Mouse (Mus musculus) midbrain, embryonic 15.5 days (tissue): ENCODE data around the gene Gm20388. TPM values are rescaled to one million over a fixed set of nuclear protein-coding genes. Genes with fewer than 3 reads are reported as not detected.

Experiments
- ATAC-seq: fragments of 200-750 bp; cut with Nextera tagmentation; replicated peaks from 2 replicates; pipeline ENCODE4 v1.8.0; 2017; ENCODE audit warnings: moderate TSS enrichment
- H3K27ac ChIP-seq: fragments of 300-500 bp; sonication (generic); 2 replicates; pipeline ENCODE4 v1.5.1; 2015; ENCODE audit warnings: mild to moderate bottlenecking, inconsistent platforms
- H3K27me3 ChIP-seq: fragments of 300-500 bp; sonication (generic); replicated peaks from 2 replicates; pipeline ENCODE4 v1.6.1; 2015; ENCODE audit warnings: inconsistent platforms
- H3K36me3 ChIP-seq: fragments of 300-500 bp; sonication (generic); replicated peaks from 2 replicates; pipeline ENCODE4 v1.6.1; 2015; ENCODE audit warnings: inconsistent platforms
- H3K4me1 ChIP-seq: fragments of 300-500 bp; sonication (generic); 2 replicates; pipeline ENCODE4 v1.6.1; 2015; ENCODE audit warnings: inconsistent platforms
- H3K4me2 ChIP-seq: fragments of 300-500 bp; sonication (generic); 2 replicates; pipeline ENCODE4 v1.6.1; 2015; ENCODE audit warnings: inconsistent platforms, mild to moderate bottlenecking, moderate library complexity
- H3K4me3 ChIP-seq: fragments of 300-500 bp; sonication (generic); 2 replicates; pipeline ENCODE4 v1.5.1; 2015; ENCODE audit warnings: mild to moderate bottlenecking, inconsistent platforms
- H3K9ac ChIP-seq: fragments of 300-500 bp; sonication (generic); 2 replicates; pipeline ENCODE4 v1.6.1; 2015; ENCODE audit warnings: mild to moderate bottlenecking, inconsistent platforms
- H3K9me3 ChIP-seq: fragments of 300-500 bp; sonication (generic); 2 replicates; pipeline ENCODE4 v1.6.1; 2016; ENCODE audit warnings: inconsistent platforms
- WGBS: fragments of 180-500 bp; shearing (Covaris S2); methylation state at CpG from one replicate; pipeline ENCODE4 v1.1.7; 2015; ENCODE audit warnings: mixed read lengths; 5-methylcytosine and 5-hydroxymethylcytosine counted together
- polyA plus RNA-seq: library from polyadenylated mRNA; unstranded; fragments of >200 nt; fragmentation: Nextera tagmentation; extraction: Ambion mirVana; gene quantifications from 2 replicates; pipeline ENCODE4 v1.2.1, GENCODE M21; 2015

Gene Gm20388
- polyA plus RNA-seq, 1 experiment from 2014 or later, result 5.6 TPM

DNA sequence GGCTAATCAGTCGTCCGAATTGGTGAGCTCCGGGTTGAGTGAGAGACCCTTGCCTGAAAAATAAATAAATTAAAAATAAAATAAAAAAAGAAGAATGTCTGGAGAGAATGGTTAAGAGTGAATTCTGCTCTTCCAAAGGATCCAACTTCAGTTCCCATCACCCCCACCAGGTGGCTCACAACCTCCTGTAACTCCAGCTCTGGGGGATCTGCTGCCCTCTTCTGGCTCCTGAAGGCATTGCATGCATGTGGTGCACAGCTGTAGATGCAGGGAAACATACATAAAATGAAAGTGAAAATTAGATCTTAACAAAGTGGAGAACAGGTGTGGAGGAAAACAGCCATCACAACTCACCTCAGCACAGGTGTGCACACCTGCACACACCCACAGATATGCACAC is 1840.8 kb downstream of the Gm20388 start:
- no peaks in the 10 kb centered on the region for H3K27me3 ChIP-seq
- no peak for ATAC-seq
- no peak overlapping the region for H3K9ac ChIP-seq
- 0 out of 2 replicates have a peak, but pooled peaks cover 6% of the 10 kb centered on the region for H3K36me3 ChIP-seq
- WGBS, result 25% methylated on average over 3 of the region's 3 CpGs
- no peaks in the 10 kb centered on the region for H3K9me3 ChIP-seq
- no peak overlapping the region for H3K27ac ChIP-seq
- no peak overlapping the region for H3K4me3 ChIP-seq
- H3K4me1 ChIP-seq, result no peaks in the 10 kb centered on the region
- no peak overlapping the region for H3K4me2 ChIP-seq

DNA sequence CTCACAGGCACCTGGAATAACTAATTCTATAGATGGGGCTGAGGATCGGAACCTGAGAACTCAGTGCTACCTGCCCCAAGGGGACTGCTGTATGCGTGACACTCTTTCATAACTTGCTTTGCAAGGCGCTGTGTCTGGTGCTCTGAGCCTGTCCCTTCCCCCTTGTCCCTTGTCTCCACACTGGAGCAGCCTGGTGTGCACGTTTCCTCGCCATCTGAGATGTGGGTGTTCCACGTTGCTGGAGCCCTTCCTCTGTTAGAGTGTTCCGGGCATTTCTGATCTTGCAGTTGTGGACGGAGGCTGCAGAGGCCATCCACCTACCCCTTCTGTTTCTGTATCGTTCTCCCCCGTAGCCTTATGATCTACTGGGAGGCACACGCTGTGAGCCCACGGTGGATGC is 1847.8 kb downstream of the Gm20388 start:
- 0 out of 2 replicates have a peak, but pooled peaks cover 2% of the 10 kb centered on the region for H3K4me1 ChIP-seq
- ATAC-seq, result no peak
- no peak overlapping the region for H3K4me3 ChIP-seq
- H3K27me3 ChIP-seq, result no peaks in the 10 kb centered on the region
- 0 out of 2 replicates have a peak, but pooled peaks cover 2% of the 10 kb centered on the region for H3K36me3 ChIP-seq
- H3K27ac ChIP-seq, result no peak overlapping the region
- H3K9ac ChIP-seq, result no peak overlapping the region
- 84% methylated on average over 12 of the region's 12 CpGs for whole genome bisulfite sequencing
- H3K9me3 ChIP-seq, result no peaks in the 10 kb centered on the region
- no peak overlapping the region for H3K4me2 ChIP-seq

DNA sequence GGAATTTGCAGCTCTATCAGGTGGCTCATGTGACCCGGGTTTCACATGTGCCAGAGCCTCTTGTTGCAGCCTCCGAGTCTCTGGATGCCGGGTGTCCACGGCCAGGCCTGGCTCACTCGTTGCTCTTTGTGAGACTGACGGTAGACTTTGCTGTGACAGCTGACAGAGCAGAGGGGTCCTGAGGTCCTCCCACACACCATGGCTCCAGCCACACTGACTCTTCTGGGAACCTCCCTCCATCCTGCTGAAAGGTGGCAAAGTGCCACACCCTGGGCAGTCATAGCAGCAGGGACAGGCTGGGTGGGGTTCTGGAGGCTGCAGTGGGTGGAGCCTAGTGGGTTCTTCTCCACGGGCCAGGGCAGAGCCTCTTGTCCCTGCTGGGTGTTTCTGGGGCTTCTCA is 1849.8 kb downstream of the Gm20388 start:
- H3K4me1 ChIP-seq, result 0 out of 2 replicates have a peak, but pooled peaks cover 5% of the 10 kb centered on the region
- H3K9ac ChIP-seq, result no peak overlapping the region
- no peaks in the 10 kb centered on the region for H3K27me3 ChIP-seq
- WGBS, result 78% methylated on average over 7 of the region's 7 CpGs
- no peak for ATAC-seq
- H3K4me3 ChIP-seq, result no peak overlapping the region
- H3K36me3 ChIP-seq, result no peaks in the 10 kb centered on the region
- no peak overlapping the region for H3K27ac ChIP-seq
- no peak overlapping the region for H3K4me2 ChIP-seq
- H3K9me3 ChIP-seq, result no peaks in the 10 kb centered on the region

DNA sequence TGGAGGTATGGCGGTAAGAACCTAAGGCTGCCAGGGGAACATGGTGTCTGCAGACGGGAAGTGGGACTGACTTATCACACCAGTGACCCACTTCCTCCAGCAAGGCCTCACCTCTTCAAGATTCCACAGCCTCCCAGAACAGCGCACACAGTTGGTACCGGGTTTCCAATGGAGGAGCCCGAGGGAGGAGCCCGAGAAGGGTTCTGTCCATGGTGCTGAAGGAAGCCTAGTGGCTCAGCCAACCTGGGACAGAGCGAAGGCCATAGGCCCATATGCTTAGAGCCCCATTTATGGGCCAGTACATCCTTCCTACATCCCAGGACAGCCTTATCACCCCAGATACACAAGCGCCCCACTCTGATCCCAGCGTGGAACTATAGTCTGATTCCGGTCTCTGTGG is 1850.8 kb downstream of the Gm20388 start:
- H3K27me3 ChIP-seq, result no peaks in the 10 kb centered on the region
- H3K4me1 ChIP-seq, result 0 out of 2 replicates have a peak, but pooled peaks cover 5% of the 10 kb centered on the region
- H3K36me3 ChIP-seq, result no peaks in the 10 kb centered on the region
- H3K4me3 ChIP-seq, result no peak overlapping the region
- WGBS, result 35% methylated on average over 10 of the region's 10 CpGs
- H3K4me2 ChIP-seq, result no peak overlapping the region
- no peaks in the 10 kb centered on the region for H3K9me3 ChIP-seq
- no peak for ATAC-seq
- no peak overlapping the region for H3K9ac ChIP-seq
- H3K27ac ChIP-seq, result no peak overlapping the region

DNA sequence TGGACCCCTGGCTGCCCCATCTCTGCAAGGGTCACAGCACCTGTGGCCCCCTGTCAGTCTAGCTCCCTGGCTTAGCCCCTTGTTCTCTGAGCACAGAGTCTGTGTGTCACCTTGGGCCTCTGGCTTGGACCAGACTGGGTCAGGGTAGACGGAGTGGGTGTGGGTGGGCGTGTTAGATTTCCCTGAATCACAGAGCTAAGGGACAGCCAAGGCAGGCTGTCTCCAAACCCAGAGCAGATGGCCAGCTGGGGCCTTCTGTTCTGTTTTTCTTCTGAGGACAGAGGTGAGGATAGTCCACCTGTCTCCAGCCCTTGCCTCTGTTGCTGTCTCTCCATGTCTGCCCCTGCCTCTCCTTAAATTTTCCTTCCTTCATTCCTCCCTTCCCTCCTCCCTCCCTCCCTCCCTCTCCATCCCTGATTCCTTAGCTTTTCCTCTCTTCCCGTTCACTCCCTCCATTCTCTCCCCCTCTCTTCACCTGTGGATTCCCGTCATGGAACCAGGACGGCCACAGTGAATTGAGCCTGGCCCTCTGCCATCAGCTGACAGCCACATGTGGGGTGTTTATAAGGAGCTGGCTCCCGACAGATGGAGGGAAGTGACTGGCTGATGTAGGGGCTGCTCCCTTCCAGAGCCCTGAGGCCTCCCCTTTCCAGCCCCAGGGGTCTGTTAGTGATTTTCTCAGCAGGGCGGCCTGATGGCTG is 1852.5 kb downstream of the Gm20388 start:
- H3K27ac ChIP-seq, result no peak overlapping the region
- H3K9me3 ChIP-seq, result no peaks in the 10 kb centered on the region
- no peak overlapping the region for H3K4me2 ChIP-seq
- no peak overlapping the region for H3K9ac ChIP-seq
- 0 out of 2 replicates have a peak, but pooled peaks cover 5% of the 10 kb centered on the region for H3K4me1 ChIP-seq
- H3K27me3 ChIP-seq, result no peaks in the 10 kb centered on the region
- no peaks in the 10 kb centered on the region for H3K36me3 ChIP-seq
- no peak for ATAC-seq
- no peak overlapping the region for H3K4me3 ChIP-seq
- 45% methylated on average over 7 of the region's 7 CpGs for WGBS

GRCm38 (mm10) chr8:121763700-121764013 is 1853.0 kb downstream of the Gm20388 start:
- Histone ChIP-seq H3K27ac (no peak overlapping the region), H3K9ac (no peak overlapping the region), H3K36me3 (no peaks in the 10 kb centered on the region), H3K27me3 (no peaks in the 10 kb centered on the region), H3K9me3 (no peaks in the 10 kb centered on the region), H3K4me2 (no peak overlapping the region), H3K4me1 (0 out of 2 replicates have a peak, but pooled peaks cover 5% of the 10 kb centered on the region), H3K4me3 (no peak overlapping the region)
- ATAC-seq, result no peak
- 57% methylated on average over 9 of the region's 9 CpGs for WGBS

DNA sequence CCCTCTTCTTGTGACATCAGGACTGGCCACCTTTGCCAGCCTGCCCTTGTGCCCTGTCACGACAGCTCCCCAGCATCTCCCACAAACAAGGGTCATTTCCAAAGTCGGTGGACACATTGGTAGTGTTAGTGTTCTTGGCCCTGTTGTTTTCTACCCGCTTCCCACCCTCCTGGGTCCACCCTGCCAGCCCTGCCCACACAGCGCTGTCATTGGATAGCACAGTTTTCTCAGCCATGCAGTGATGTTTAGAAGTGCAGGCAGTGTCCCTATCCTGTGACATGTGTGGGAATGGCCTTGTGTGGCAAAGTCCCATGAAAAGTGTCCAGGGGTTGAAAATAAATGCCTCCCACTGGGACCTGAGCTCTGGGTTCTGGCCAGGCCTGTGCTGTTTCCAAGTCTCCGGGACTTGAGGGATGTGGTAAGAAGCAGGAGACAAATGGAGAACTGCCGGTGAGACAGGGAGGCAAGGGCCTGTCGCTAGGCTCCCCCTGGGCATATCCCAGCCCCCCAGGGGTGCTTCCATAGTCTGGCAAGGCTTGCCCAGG is 1855.0 kb downstream of the Gm20388 start:
- Histone ChIP-seq H3K9ac (no peak overlapping the region), H3K4me2 (no peak overlapping the region)
- WGBS, result 84% methylated on average over 7 of the region's 7 CpGs

GRCm38 (mm10) chr8:121769095-121769494 is 1858.5 kb downstream of the Gm20388 start:
- H3K9ac ChIP-seq, result no peak overlapping the region
- no peaks in the 10 kb centered on the region for H3K36me3 ChIP-seq
- WGBS, result 54% methylated on average over 3 of the region's 3 CpGs
- H3K4me2 ChIP-seq, result no peak overlapping the region
- H3K4me1 ChIP-seq, result peaks cover 28% of the 10 kb centered on the region
- H3K27ac ChIP-seq, result no peak overlapping the region
- no peaks in the 10 kb centered on the region for H3K9me3 ChIP-seq
- ATAC-seq, result no peak
- H3K4me3 ChIP-seq, result no peak overlapping the region
- H3K27me3 ChIP-seq, result no peaks in the 10 kb centered on the region

More for the DNA sequence above, 1855.0 kb downstream of the Gm20388 start:
- ATAC-seq, result no peak
- Histone ChIP-seq H3K27ac (no peak overlapping the region), H3K27me3 (no peaks in the 10 kb centered on the region), H3K9me3 (no peaks in the 10 kb centered on the region), H3K4me3 (no peak overlapping the region), H3K36me3 (no peaks in the 10 kb centered on the region), H3K4me1 (peaks cover 16% of the 10 kb centered on the region)

GRCm38 (mm10) chr8:121769621-121770020 is 1859.0 kb downstream of the Gm20388 start:
- no peak for ATAC-seq
- Histone ChIP-seq H3K27ac (no peak overlapping the region), H3K9me3 (no peaks in the 10 kb centered on the region), H3K4me2 (no peak overlapping the region), H3K9ac (no peak overlapping the region), H3K4me1 (peaks cover 28% of the 10 kb centered on the region), H3K4me3 (no peak overlapping the region), H3K27me3 (no peaks in the 10 kb centered on the region), H3K36me3 (no peaks in the 10 kb centered on the region)
- 88% methylated on average over 2 of the region's 2 CpGs for WGBS

DNA sequence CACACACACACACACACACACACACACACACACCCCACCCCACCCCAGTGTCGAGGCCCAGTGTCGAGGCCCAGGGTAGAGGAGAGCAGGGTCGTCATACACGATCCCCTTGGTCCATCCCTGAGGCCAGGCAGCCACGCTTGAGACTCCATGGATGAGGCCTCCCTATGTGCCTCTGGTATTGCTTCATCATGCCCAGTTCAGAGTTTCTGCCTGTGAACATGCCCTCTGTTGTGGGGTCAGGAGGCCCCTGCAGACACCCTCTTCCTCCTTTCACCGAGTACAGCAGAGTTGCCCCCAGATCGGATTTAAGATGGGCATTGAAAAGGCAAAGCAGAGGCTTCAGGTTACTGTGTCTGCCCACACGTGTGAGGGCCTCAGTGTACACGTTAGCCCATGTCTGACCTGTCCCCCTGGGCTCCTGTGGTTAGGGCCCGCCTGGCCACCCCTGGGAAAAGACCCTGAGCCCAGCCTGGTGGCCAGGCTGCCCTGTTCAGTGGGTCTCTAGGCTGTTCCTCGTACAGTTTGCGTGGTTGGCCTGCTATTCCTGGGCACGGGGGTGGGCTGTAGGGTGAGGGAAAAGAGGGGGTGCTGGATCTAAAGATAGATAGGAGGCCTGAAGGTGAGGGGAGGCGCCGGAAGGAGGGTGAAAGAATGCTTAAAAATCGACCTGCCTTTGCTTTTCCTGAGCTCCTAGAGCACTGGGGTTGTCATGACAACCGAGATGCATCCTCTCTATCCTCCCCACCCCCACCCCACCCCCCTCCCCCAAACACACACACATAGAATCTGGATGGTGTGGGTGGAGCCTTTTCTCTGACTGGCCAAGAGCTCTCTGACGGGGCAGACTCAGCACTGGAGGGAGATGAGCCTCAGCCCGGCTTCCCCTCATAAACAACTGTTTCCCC is 1860.5 kb downstream of the Gm20388 start:
- H3K27ac ChIP-seq, result peak overlapping the region; percentile 69
- H3K4me1 ChIP-seq, result peaks cover 28% of the 10 kb centered on the region
- ATAC-seq, result peak; percentile 80
- WGBS, result 16% methylated on average over 19 of the region's 19 CpGs
- no peaks in the 10 kb centered on the region for H3K27me3 ChIP-seq
- no peaks in the 10 kb centered on the region for H3K9me3 ChIP-seq
- H3K9ac ChIP-seq, result no peak overlapping the region
- H3K4me3 ChIP-seq, result no peak overlapping the region
- H3K36me3 ChIP-seq, result no peaks in the 10 kb centered on the region
- peak overlapping the region; percentile 34 for H3K4me2 ChIP-seq

GRCm38 (mm10) chr8:121773876-121774275 is 1863.2 kb downstream of the Gm20388 start:
- Histone ChIP-seq H3K36me3 (no peaks in the 10 kb centered on the region), H3K4me3 (no peak overlapping the region), H3K4me1 (peaks cover 27% of the 10 kb centered on the region), H3K27ac (no peak overlapping the region), H3K9me3 (no peaks in the 10 kb centered on the region), H3K4me2 (no peak overlapping the region), H3K27me3 (no peaks in the 10 kb centered on the region), H3K9ac (no peak overlapping the region)
- WGBS, result 89% methylated on average over 12 of the region's 12 CpGs
- no peak for ATAC-seq

DNA sequence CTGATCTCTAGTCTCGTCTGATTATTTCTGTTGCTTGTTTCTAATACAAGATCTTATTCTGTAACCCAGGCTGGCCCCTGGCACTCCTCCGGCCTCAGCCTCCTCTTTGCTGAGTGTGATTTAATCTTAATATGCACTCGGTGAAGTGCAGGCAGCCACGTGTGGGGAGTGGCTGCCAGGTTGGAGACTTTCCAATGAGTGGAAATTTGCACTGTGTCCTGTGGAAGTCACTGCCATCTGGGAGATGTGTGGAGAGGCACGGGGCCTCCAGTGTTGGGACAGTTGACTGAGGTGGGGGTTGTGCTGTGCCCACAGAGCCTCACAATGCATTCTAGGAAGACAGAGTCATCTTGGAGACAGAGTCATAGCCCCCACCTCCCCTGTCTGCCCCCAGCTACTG is 1871.9 kb downstream of the Gm20388 start:
- Histone ChIP-seq H3K36me3 (no peaks in the 10 kb centered on the region), H3K4me3 (no peak overlapping the region), H3K4me1 (no peaks in the 10 kb centered on the region), H3K4me2 (no peak overlapping the region), H3K27ac (no peak overlapping the region), H3K27me3 (no peaks in the 10 kb centered on the region), H3K9ac (no peak overlapping the region), H3K9me3 (no peaks in the 10 kb centered on the region)
- ATAC-seq, result no peak
- WGBS, result 70% methylated on average over 5 of the region's 5 CpGs
